Mouse (Mus musculus) fat pad, adult 2 months (tissue): ENCODE measurements around the gene Defa28.
"Not testable (repeated sequence)": the region's sequence is repeated elsewhere in the genome, so short reads cannot be mapped to it uniquely, and the experiment has no call there.

ENCODE experiments used
- DNase-seq: peaks from one replicate; pipeline ENCODE4 v3.0.0-alpha.2; 2011; ENCODE audit warnings: low read depth, low spot score; ENCODE audit errors: extremely low read depth

Defa28 gene

DNA sequence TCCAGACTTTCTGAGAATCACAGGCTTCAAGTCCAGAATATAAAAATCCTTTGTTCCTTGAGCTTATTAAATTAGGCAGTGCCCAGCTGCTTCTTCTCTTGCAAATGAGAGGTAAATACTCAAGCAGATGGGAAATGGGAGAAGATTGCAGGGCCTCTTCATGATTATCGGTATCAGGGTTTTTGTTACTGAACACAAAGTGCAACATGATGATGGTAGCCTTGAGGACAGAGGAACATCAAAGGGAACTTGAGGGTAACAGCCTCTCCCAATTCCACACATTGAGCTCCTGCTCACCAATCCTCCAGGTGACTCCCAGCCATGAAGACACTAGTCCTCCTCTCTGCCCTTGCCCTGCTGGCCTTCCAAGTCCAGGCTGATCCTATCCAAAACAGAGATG is at the start of gene Defa28:
TSS of gene Defa28 (plus strand) at position 301 of the 400 bp plus-strand sequence.
- not testable (repeated sequence) for DNase-seq

DNA sequence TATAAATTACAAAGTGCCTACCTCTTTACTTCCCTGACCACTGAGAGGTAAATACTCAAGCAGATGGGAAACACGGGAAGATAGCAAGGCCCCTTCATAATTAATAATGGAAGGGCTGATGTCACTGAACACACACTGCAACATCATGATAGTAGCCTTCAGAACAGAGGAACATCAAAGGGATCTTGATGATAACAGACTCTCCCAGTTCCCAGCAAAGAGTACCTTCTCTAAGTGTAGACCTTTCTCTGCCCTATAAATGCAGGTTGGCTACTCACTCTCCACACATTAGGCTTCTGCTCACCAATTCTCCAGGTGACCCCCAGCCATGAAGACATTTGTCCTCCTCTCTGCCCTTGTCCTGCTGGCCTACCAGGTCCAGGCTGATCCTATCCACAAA is 17.7 kb upstream of the Defa28 start, which contains the start of gene Defa37:
TSS of gene Defa37 (plus strand) at position 301 of the 400 bp plus-strand sequence.
- DNase-seq = not testable (repeated sequence)

DNA sequence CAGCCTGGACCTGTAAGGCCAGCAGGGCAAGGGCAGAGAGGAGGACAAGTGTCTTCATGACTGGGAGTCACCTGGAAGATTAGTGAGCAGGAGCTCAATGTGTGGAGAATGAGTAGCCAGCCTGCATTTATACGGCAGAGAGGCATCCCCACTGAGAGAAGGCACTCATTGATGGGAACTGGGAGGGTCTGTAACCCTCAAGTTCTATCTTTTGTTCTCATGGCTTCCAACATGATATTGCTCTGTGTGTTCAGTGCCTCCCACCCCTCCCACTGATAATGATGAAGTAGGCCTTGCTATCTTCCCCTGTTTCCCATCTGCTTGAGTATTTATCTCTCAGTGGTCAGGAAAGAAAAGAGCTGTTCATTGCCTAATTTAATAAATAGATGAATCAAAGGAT is 11.6 kb downstream of the Defa28 start, which contains the start of gene Gm7861:
TSS of gene Gm7861 (minus strand) at position 101 of the 400 bp plus-strand sequence.
- DNase-seq = not testable (repeated sequence)

DNA sequence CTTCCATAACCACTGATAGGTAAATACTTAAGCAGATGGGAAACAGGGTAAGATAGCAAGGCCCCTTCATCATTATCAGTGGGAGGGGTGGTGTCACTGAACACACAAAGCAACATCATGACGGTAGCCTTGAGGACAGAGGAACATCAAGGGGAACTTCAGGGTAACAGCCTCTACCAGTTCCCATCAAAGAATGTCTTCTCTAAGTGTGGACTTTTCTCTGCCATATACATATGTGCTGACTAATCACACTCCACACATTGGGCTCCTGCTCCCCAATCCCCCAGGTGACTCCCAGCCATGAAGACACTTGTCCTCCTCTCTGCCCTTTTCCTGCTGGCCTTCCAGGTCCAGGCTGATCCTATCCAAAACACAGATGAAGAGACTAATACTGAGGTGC is 35.1 kb downstream of the Defa28 start, which contains the start of gene Defa26:
TSS of gene Defa26 (plus strand) at position 301 of the 400 bp plus-strand sequence.
- not testable (repeated sequence) for DNase-seq
